Mouse (Mus musculus) stomach, postnatal 0 days (tissue): ENCODE measurements around the gene Lrrc32. TPM values are rescaled to one million over a fixed set of nuclear protein-coding genes. Genes with fewer than 3 reads are reported as not detected.

ENCODE experiments used
- ATAC-seq: fragments of 200-750 bp; cut with Nextera tagmentation; 2 replicates; pipeline ENCODE4 v1.8.0; 2017; ENCODE audit not compliant: low FRiP score, low TSS enrichment
- DNase-seq: peaks from one replicate; pipeline ENCODE4 v3.0.0-alpha.2; 2016; ENCODE audit warnings: low spot score
- H3K27ac ChIP-seq: fragments of 300-500 bp; sonication (generic); replicated peaks from 2 replicates; pipeline ENCODE4 v1.5.1; 2014; ENCODE audit warnings: mild to moderate bottlenecking, control low read depth
- H3K27me3 ChIP-seq: fragments of 300-500 bp; sonication (generic); 2 replicates; pipeline ENCODE4 v1.6.1; 2014; ENCODE audit warnings: low read length; ENCODE audit not compliant: control insufficient read depth, insufficient read depth
- H3K36me3 ChIP-seq: fragments of 300-500 bp; sonication (generic); 2 replicates; pipeline ENCODE4 v1.6.1; 2014; ENCODE audit warnings: low read length, mixed read lengths; ENCODE audit not compliant: control insufficient read depth, insufficient read depth
- H3K4me1 ChIP-seq: fragments of 300-500 bp; sonication (generic); replicated peaks from 2 replicates; pipeline ENCODE4 v1.6.1; 2014; ENCODE audit warnings: antibody characterized with exemption; ENCODE audit not compliant: control insufficient read depth, insufficient read depth
- H3K4me2 ChIP-seq: fragments of 300-500 bp; sonication (generic); replicated peaks from 2 replicates; pipeline ENCODE4 v1.6.1; 2014; ENCODE audit warnings: low read depth, mild to moderate bottlenecking, control low read depth, moderate library complexity
- H3K4me3 ChIP-seq: fragments of 300-500 bp; sonication (generic); 2 replicates; pipeline ENCODE4 v1.5.1; 2014; ENCODE audit warnings: low read depth, low read length, control low read depth
- H3K9ac ChIP-seq: fragments of 300-500 bp; sonication (generic); 2 replicates; pipeline ENCODE4 v1.6.1; 2014; ENCODE audit warnings: mild to moderate bottlenecking, low read length, control low read depth, mixed read lengths
- H3K9me3 ChIP-seq: fragments of 300-500 bp; sonication (generic); 2 replicates; pipeline ENCODE4 v1.6.1; 2016; ENCODE audit warnings: low read length; ENCODE audit not compliant: control insufficient read depth
- CTCF ChIP-seq: IDR thresholded peaks from 2 replicates; pipeline ENCODE4 v1.5.1; 2016; ENCODE audit warnings: antibody characterized with exemption, low read depth, mild to moderate bottlenecking, moderate library complexity
- EP300 ChIP-seq: optimal IDR thresholded peaks from 2 replicates; pipeline ENCODE3; 2016; ENCODE audit warnings: antibody characterized with exemption
- WGBS: fragments of 180-500 bp; shearing (Covaris S2); extraction: QIAGEN DNeasy Blood & Tissue Kit; methylation state at CpG from one replicate; pipeline ENCODE4 v1.1.7; 2014; 5-methylcytosine and 5-hydroxymethylcytosine counted together
- polyA plus RNA-seq: library from polyadenylated mRNA; unstranded; fragments of >200 nt; fragmentation: Nextera tagmentation; extraction: Ambion mirVana; gene quantifications from 2 replicates; pipeline ENCODE4 v1.2.1, GENCODE M21; 2015

Lrrc32 gene
- 3.6 and 6.0 TPM in 2 replicates for polyA plus RNA-seq

DNA sequence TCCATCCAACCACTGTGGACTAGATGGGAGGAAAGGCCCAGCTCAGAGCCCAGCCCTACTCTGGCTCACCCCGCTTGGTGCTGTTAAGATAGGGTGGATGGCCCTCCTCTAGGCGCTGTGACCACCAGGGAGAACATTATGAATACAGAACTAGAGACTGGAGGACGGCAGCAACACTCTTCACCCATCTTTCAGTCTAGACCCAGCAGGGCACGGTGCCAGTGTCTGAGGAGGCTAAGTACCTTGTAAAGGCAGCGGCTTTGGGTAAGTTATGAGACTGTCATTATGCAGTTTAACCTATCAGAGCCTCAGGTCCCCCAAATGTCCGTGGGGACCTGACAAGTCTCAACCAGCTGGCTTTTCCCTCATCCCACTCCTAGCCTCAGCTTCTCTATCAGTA is at the start of gene Lrrc32:
Gene Lrrc32, plus strand, starts transcription at position 153 of the 400 bp plus-strand sequence.
- no peaks in the 10 kb centered on the region for H3K36me3 ChIP-seq
- no peak for DNase-seq
- peak; percentile 6; the same call in 1 of the 2 replicates for ATAC-seq
- WGBS = 50% methylated on average over 6 of the region's 6 CpGs
- no peaks in the 10 kb centered on the region for H3K9me3 ChIP-seq
- H3K9ac ChIP-seq = peak within 1 kb of the TSS; percentile 63
- H3K27me3 ChIP-seq = peaks cover 3% of the 10 kb centered on the region; the same call in 1 of the 2 replicates
- no peak for TF ChIP-seq EP300
- no peak for TF ChIP-seq CTCF
- peak within 1 kb of the TSS; percentile 58 for H3K4me3 ChIP-seq
- peak within 1 kb of the TSS; percentile 13; the same call in 1 of the 2 replicates for H3K27ac ChIP-seq
- peak within 1 kb of the TSS; percentile 71 for H3K4me2 ChIP-seq
- peaks cover 3% of the 10 kb centered on the region; the same call in 1 of the 2 replicates for H3K4me1 ChIP-seq

DNA sequence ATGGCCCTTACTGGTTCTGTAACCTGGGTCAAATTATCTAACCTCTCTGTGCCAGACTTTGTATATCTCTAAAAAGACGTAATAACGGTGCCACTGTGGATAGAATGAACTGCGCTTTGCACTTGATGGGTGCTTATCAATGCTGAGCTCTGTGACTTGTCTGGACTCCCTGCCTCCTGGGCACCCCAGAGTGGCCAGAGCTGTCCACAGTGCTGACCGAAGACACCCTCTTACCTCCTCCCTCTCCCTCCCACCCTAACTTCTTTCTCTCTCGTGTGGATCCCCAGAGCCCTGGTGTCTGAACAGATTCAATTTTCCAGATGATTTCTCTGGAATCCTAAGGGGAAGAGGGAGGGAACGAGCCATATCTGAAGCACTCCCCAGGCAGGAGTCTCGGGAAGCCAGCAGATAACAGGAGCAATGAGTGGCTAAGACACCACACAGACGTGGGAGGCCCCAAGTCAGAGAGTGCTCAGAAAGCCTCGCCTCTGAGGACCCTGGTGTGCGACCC is 49.1 kb upstream of the Lrrc32 start, which contains the start of gene Gucy2d:
Gene Gucy2d, plus strand, starts transcription at position 461 of the 511 bp plus-strand sequence.
- no peaks in the 10 kb centered on the region for H3K36me3 ChIP-seq
- DNase-seq (no peak), ATAC-seq (no peak)
- H3K27me3 ChIP-seq = no peaks in the 10 kb centered on the region
- no peak within 1 kb of the TSS for H3K4me2 ChIP-seq
- H3K4me3 ChIP-seq = no peak within 1 kb of the TSS
- no peak for TF ChIP-seq CTCF
- no peak for TF ChIP-seq EP300
- WGBS = 39% methylated on average over 10 of the region's 10 CpGs
- no peak within 1 kb of the TSS for H3K27ac ChIP-seq
- H3K9me3 ChIP-seq = no peaks in the 10 kb centered on the region
- no peaks in the 10 kb centered on the region for H3K4me1 ChIP-seq
- H3K9ac ChIP-seq = no peak within 1 kb of the TSS

DNA sequence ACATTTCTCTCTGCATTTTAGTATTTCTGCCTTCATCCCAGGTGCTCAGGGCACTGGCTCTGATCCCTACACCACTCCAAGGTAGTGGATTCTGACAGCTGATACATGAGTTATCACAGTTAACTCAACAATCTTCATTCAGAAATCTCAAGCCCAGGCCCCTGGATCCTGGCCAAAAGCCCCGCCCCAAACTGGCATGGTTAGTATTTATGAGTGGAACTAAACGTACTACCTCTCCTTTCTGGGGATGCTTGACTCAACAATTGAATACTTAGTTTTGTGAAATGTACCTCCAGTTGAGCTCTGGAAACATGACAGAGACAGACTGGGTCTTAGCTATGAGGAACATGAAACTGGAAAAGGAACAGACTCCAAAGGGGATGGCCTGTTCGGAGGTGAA is 42.2 kb upstream of the Lrrc32 start:
- whole genome bisulfite sequencing = 53% methylated on average over 3 of the region's 3 CpGs
- Histone ChIP-seq H3K9ac (no peak overlapping the region), H3K36me3 (no peaks in the 10 kb centered on the region), H3K27ac (no peak overlapping the region), H3K4me1 (no peaks in the 10 kb centered on the region), H3K4me3 (no peak overlapping the region), H3K4me2 (no peak overlapping the region), H3K9me3 (no peaks in the 10 kb centered on the region), H3K27me3 (no peaks in the 10 kb centered on the region)
- DNase-seq (no peak), ATAC-seq (no peak)
- TF ChIP-seq CTCF (no peak), EP300 (no peak)

DNA sequence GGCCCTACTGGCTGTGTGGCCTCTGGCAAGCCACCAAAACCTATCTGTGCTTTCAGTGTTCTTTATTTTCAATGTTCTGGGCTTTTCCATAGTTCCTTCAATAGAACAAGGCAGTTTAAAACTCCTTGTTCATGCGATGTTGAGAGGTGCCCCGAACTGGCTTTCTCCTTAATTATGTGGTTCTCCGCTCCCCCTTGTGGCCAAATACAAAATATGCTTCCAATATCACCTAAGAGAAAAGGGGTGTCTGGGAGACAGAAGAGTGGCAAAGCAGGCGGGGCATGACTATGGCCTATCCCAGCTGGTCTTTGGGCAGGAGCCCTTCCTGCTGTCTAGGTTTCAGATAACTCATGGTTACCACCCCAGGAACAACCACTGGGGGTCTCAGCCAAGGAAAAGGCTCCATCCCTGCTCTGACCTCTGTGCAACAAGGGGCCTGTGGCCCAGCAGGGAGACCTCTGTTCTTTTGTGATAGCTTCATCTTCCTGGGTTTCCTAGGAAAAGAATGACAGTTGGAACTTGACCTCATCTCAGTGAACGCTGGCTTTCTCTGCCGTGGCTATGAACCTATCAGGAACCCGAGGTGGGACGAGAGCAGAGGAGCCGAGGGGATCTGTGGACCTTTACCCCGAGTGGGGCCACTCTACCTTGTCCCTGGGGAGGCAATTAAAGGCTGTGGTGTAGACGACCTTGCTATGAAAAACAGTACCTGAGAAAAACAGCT is 41.3 kb upstream of the Lrrc32 start:
- Histone ChIP-seq H3K4me1 (no peaks in the 10 kb centered on the region), H3K9ac (no peak overlapping the region), H3K27ac (no peak overlapping the region), H3K4me2 (no peak overlapping the region), H3K36me3 (no peaks in the 10 kb centered on the region), H3K4me3 (no peak overlapping the region), H3K9me3 (no peaks in the 10 kb centered on the region), H3K27me3 (no peaks in the 10 kb centered on the region)
- TF ChIP-seq EP300 (no peak), CTCF (peak; percentile 75)
- ATAC-seq = no peak; the same call in 1 of the 2 replicates
- DNase-seq = peak; percentile 27
- 59% methylated on average over 11 of the region's 11 CpGs for WGBS

DNA sequence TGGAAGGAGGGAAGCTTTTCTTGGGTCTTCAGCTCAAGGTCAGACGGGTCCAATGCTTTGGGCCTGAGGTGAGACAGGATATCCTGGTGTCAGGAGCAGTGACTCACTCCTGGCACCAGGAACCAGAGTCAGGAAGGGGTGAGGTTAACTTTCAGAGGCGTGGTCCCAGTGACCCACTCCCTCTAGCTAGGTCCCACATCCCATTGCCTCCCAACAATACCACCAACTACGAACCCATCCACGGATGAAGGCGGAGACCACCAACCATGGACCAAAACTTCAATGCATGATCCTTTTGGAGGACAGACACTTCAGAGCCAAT is 40.8 kb upstream of the Lrrc32 start:
- no peaks in the 10 kb centered on the region for H3K9me3 ChIP-seq
- H3K9ac ChIP-seq = no peak overlapping the region
- 86% methylated on average over 5 of the region's 5 CpGs for WGBS
- no peak overlapping the region for H3K4me2 ChIP-seq
- DNase-seq (no peak), ATAC-seq (peak; percentile 52; the same call in 1 of the 2 replicates)
- no peaks in the 10 kb centered on the region for H3K36me3 ChIP-seq
- TF ChIP-seq EP300 (no peak), CTCF (no peak)
- H3K4me1 ChIP-seq = no peaks in the 10 kb centered on the region
- H3K27ac ChIP-seq = no peak overlapping the region
- no peak overlapping the region for H3K4me3 ChIP-seq
- no peaks in the 10 kb centered on the region for H3K27me3 ChIP-seq

DNA sequence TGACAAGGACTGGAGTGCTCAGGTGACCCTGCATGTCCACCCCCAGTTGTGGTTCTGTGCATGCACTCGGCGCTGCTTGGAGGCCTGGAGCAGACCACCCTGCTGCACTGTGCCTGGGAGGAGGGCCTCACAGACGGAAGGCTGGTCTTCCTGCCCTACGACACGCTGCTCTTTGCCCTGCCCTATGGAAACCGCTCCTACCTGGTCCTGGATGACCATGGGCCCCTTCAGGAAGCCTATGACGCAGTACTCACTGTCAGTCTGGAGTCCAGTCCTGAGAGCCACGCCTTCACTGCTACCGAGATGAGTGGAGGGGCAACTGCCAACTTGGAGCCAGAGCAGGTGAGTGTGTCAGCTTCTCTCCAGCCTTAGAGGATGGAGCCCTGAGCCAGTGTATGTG is 39.4 kb upstream of the Lrrc32 start:
- Histone ChIP-seq H3K4me2 (no peak overlapping the region), H3K4me1 (no peaks in the 10 kb centered on the region), H3K36me3 (no peaks in the 10 kb centered on the region), H3K27me3 (no peaks in the 10 kb centered on the region), H3K4me3 (no peak overlapping the region), H3K9ac (no peak overlapping the region), H3K9me3 (no peaks in the 10 kb centered on the region), H3K27ac (no peak overlapping the region)
- TF ChIP-seq EP300 = no peak
- TF ChIP-seq CTCF = no peak
- ATAC-seq (0 out of 2 replicates have a peak, but pooled peaks have one; percentile 16), DNase-seq (no peak)
- 79% methylated on average over 9 of the region's 9 CpGs for WGBS
